Mouse (Mus musculus) intestine, embryonic 14.5 days (tissue): Measurements from ENCODE around the gene Vmn2r6. TPM values are rescaled to one million over a fixed set of nuclear protein-coding genes. Genes with fewer than 3 reads are reported as not detected.
"Not testable (repeated sequence)": the region's sequence is repeated elsewhere in the genome, so short reads cannot be mapped to it uniquely, and the experiment has no call there.

ENCODE experiments used
- ATAC-seq: fragments of 200-750 bp; cut with Nextera tagmentation; replicated peaks from 2 replicates; pipeline ENCODE4 v1.8.0; 2017; ENCODE audit warnings: low read depth, moderate number of reproducible peaks, moderate TSS enrichment, moderate library complexity; ENCODE audit not compliant: low FRiP score, low TSS enrichment
- DNase-seq: peaks from one replicate; pipeline ENCODE4 v3.0.0-alpha.2; 2018; ENCODE audit warnings: low spot score
- H3K27ac ChIP-seq: fragments of 300-500 bp; sonication (generic); 2 replicates; pipeline ENCODE4 v1.5.1; 2014; ENCODE audit warnings: low read depth, mild to moderate bottlenecking, control low read depth
- H3K27me3 ChIP-seq: fragments of 300-500 bp; sonication (generic); replicated peaks from 2 replicates; pipeline ENCODE4 v1.6.1; 2014; ENCODE audit warnings: low read length, control low read depth; ENCODE audit not compliant: control insufficient read depth, insufficient read depth
- H3K36me3 ChIP-seq: fragments of 300-500 bp; sonication (generic); 2 replicates; pipeline ENCODE4 v1.6.1; 2014; ENCODE audit warnings: low read length, control low read depth; ENCODE audit not compliant: control insufficient read depth, insufficient read depth
- H3K4me1 ChIP-seq: fragments of 300-500 bp; sonication (generic); replicated peaks from 2 replicates; pipeline ENCODE4 v1.6.1; 2014; ENCODE audit warnings: low read length, control low read depth, mixed read lengths; ENCODE audit not compliant: control insufficient read depth, insufficient read depth
- H3K4me2 ChIP-seq: fragments of 300-500 bp; sonication (generic); 2 replicates; pipeline ENCODE4 v1.6.1; 2014; ENCODE audit warnings: low read length
- H3K4me3 ChIP-seq: fragments of 300-500 bp; sonication (generic); 2 replicates; pipeline ENCODE4 v1.5.1; 2014; ENCODE audit warnings: low read depth, low read length, control low read depth, mixed read lengths
- H3K9ac ChIP-seq: fragments of 300-500 bp; sonication (generic); 2 replicates; pipeline ENCODE4 v1.6.1; 2014; ENCODE audit warnings: mild to moderate bottlenecking, low read length
- H3K9me3 ChIP-seq: fragments of 300-500 bp; sonication (generic); 2 replicates; pipeline ENCODE4 v1.6.1; 2016; ENCODE audit warnings: low read length, control low read depth; ENCODE audit not compliant: control insufficient read depth
- WGBS: fragments of 180-500 bp; shearing (Covaris S2); extraction: QIAGEN DNeasy Blood & Tissue Kit; methylation state at CpG from one replicate; pipeline ENCODE4 v1.1.7; 2014; 5-methylcytosine and 5-hydroxymethylcytosine counted together
- polyA plus RNA-seq: library from polyadenylated mRNA; unstranded; fragments of >200 nt; fragmentation: Nextera tagmentation; extraction: Ambion mirVana; gene quantifications from 2 replicates; pipeline ENCODE4 v1.2.1, GENCODE M21; 2014

Vmn2r6 gene
- polyA plus RNA-seq: not detected in 2 replicates

DNA sequence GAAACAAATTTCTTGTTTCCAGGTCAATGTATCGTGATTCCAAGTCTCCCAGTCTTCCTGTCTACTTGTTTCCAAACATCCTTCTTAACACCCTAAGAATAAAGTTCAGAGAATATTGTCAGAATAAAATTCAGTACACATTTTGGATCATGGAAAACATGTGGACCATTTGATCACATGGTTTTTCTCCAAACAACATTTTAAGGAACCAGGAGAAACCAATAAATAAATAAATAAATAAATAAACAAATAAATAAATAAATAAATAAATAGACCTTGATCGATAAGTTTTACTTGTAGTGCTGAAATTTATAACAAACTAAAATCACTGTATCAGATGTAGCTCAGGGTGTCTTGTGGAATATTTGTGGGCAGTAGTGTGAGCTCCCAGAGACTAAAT is at the start of gene Vmn2r6:
Vmn2r6 (minus strand) TSS at position 101 of the 400 bp plus-strand sequence.
- DNase-seq, H3K9me3 ChIP-seq, H3K4me1 ChIP-seq, ATAC-seq, H3K4me2 ChIP-seq, H3K27me3 ChIP-seq, H3K36me3 ChIP-seq, H3K4me3 ChIP-seq, H3K27ac ChIP-seq, H3K9ac ChIP-seq: not testable (repeated sequence)
- WGBS: 86% methylated on average over 2 of the region's 2 CpGs

DNA sequence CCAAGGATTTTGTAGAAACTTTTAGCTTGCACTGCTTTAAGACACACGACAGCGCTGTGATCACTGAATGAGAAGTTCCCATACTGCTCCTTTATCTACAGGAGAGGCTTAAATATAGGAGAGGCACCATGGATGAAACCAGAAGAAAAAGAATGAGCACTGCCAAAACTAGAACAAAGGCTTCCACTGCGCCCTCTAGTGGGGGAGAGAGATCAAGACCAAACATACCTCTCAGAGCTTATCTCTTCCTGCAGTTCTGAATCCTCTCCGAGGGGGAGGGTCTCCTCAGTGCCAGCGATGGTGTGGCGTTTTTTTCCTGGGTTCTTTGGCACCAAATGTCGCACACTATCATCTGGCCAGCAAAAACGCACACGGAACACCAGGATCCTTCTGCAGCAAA is 22.0 kb upstream of the Vmn2r6 start:
- 68% methylated on average over 9 of the region's 9 CpGs for WGBS
- Histone ChIP-seq H3K4me3 (no peak overlapping the region), H3K4me1 (no peaks in the 10 kb centered on the region), H3K27ac (no peak overlapping the region), H3K9me3 (0 out of 2 replicates have a peak, but pooled peaks cover 2% of the 10 kb centered on the region), H3K27me3 (no peaks in the 10 kb centered on the region), H3K4me2 (no peak overlapping the region), H3K9ac (no peak overlapping the region), H3K36me3 (no peaks in the 10 kb centered on the region)
- DNase-seq: peak; percentile 51
- no peak for ATAC-seq

DNA sequence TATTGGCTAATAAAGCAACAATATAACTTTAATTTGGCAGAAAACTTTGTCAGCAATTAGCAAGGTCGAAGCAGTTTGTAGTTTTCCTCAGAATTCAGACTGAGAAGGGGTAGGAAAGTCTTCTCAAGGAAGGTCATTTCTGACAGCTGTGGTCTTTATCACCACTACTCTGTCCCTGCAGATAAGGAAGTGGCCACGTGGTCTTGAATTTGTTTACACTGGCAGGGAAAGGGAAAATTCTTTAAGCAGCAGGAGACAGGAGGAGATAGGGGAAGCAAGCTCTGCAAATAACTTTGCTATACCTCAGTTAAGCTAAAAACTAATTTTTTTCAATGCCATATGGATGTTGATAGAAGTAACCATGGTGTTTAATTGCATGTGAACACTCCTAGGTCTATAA is 3.2 kb upstream of the Vmn2r6 start:
- ATAC-seq, H3K27me3 ChIP-seq, H3K4me1 ChIP-seq, H3K27ac ChIP-seq, H3K9me3 ChIP-seq, H3K4me3 ChIP-seq, H3K4me2 ChIP-seq, DNase-seq, H3K36me3 ChIP-seq, H3K9ac ChIP-seq: not testable (repeated sequence)
- 19% methylated on average over 2 of the region's 2 CpGs for WGBS

- not testable (repeated sequence) for H3K27ac ChIP-seq, H3K4me1 ChIP-seq, H3K36me3 ChIP-seq, DNase-seq, H3K9ac ChIP-seq, H3K27me3 ChIP-seq, H3K4me3 ChIP-seq, H3K9me3 ChIP-seq, ATAC-seq, H3K4me2 ChIP-seq
- WGBS: 80% methylated on average over 1 of the region's 1 CpGs
Observed at GRCm38 (mm10) chr3:64523585-64523984, 42.0 kb downstream of the Vmn2r6 start.

GRCm38 (mm10) chr3:64509742-64510141 is 55.9 kb downstream of the Vmn2r6 start, which contains the start of gene Vmn2r5:
Gene Vmn2r5, minus strand, starts transcription at chr3:64509842.
- WGBS: no CpG with 5 or more reads among the region's 2 CpGs
- not testable (repeated sequence) for H3K27me3 ChIP-seq, H3K9ac ChIP-seq, H3K4me2 ChIP-seq, H3K27ac ChIP-seq, H3K4me3 ChIP-seq, DNase-seq, ATAC-seq, H3K36me3 ChIP-seq, H3K4me1 ChIP-seq, H3K9me3 ChIP-seq

Other genes with a start within 250 kb of the Vmn2r6 start
- not detected in 2 replicates for gene Vmn2r4, start 150.5 kb downstream of the Vmn2r6 start, polyA plus RNA-seq
- gene Vmn2r5, start 56.0 kb downstream of the Vmn2r6 start, polyA plus RNA-seq: not detected in 2 replicates